Mouse (Mus musculus) liver, embryonic 14.5 days (tissue): ENCODE results near the gene Mctp2. TPM values are rescaled to one million over a fixed set of nuclear protein-coding genes. Genes with fewer than 3 reads are reported as not detected.
A peak's percentile ranks its signal among the peaks of the same experiment; 100 is the strongest.

ENCODE experiments used
- ATAC-seq: fragments of 200-750 bp; cut with Nextera tagmentation; 2 replicates; pipeline ENCODE4 v1.8.0; 2017; ENCODE audit warnings: moderate number of reproducible peaks, mild to moderate bottlenecking, moderate library complexity; ENCODE audit not compliant: insufficient read depth
- DNase-seq, 3 experiments: peaks; one replicate each; pipeline ENCODE4 v3.0.0-alpha.2; 2012 to 2013; ENCODE audit warnings: low read depth in 3 of 3, low spot score in 3 of 3
- H3K27ac ChIP-seq: fragments of 300-500 bp; sonication (generic); 2 replicates; pipeline ENCODE4 v1.5.1; 2014; ENCODE audit warnings: moderate library complexity, mild to moderate bottlenecking, control low read depth, inconsistent platforms
- H3K27me3 ChIP-seq: fragments of 300-500 bp; sonication (generic); 2 replicates; pipeline ENCODE4 v1.6.1; 2014; ENCODE audit warnings: mild to moderate bottlenecking, low read length, moderate library complexity; ENCODE audit not compliant: control insufficient read depth, insufficient read depth
- H3K36me3 ChIP-seq: fragments of 300-500 bp; sonication (generic); replicated peaks from 2 replicates; pipeline ENCODE4 v1.6.1; 2014; ENCODE audit warnings: low read depth; ENCODE audit not compliant: control insufficient read depth, insufficient read depth
- H3K4me1 ChIP-seq, 2 experiments: fragments of 200-500 bp in 1 of 2; fragments of 300-500 bp in 1 of 2; sonication (generic) in 1 of 2; replicated peaks; 2 replicates each; pipeline ENCODE4 v1.6.1; 2012 to 2014; ENCODE audit warnings: antibody characterized with exemption in 1 of 2, inconsistent platforms in 1 of 2, low read length in 1 of 2; ENCODE audit not compliant: control insufficient read depth in 2 of 2, insufficient read depth in 2 of 2
- H3K4me2 ChIP-seq: fragments of 300-500 bp; sonication (generic); 2 replicates; pipeline ENCODE4 v1.6.1; 2014; ENCODE audit warnings: low read depth, mild to moderate bottlenecking, control low read depth, moderate library complexity
- H3K4me3 ChIP-seq, 2 experiments: fragments of 200-500 bp in 1 of 2; fragments of 300-500 bp in 1 of 2; sonication (generic) in 1 of 2; 2 replicates each; pipeline ENCODE4 v1.5.1; 2012 to 2014; ENCODE audit warnings: low read depth in 2 of 2, low read length in 2 of 2, mild to moderate bottlenecking in 2 of 2, control low read depth in 1 of 2, inconsistent platforms in 1 of 2, moderate library complexity in 1 of 2; ENCODE audit not compliant: insufficient read depth in 1 of 2
- H3K9ac ChIP-seq: fragments of 300-500 bp; sonication (generic); replicated peaks from 2 replicates; pipeline ENCODE4 v1.6.1; 2014; ENCODE audit warnings: mild to moderate bottlenecking, control low read depth, moderate library complexity
- H3K9me3 ChIP-seq: fragments of 300-500 bp; sonication (generic); 2 replicates; pipeline ENCODE4 v1.6.1; 2016; ENCODE audit warnings: low read length, mixed read lengths; ENCODE audit not compliant: control insufficient read depth
- CTCF ChIP-seq: IDR thresholded peaks from 2 replicates; pipeline ENCODE4 v1.5.1; 2016; ENCODE audit warnings: antibody characterized with exemption, low read depth, control low read depth
- EP300 ChIP-seq: IDR thresholded peaks from 2 replicates; pipeline ENCODE4 v1.6.1; 2016; ENCODE audit warnings: antibody characterized with exemption, low read depth
- WGBS: fragments of 180-500 bp; shearing (Covaris S2); extraction: QIAGEN DNeasy Blood & Tissue Kit; methylation state at CpG from one replicate; pipeline ENCODE4 v1.1.7; 2014; ENCODE audit not compliant: insufficient replicate concordance; 5-methylcytosine and 5-hydroxymethylcytosine counted together
- polyA plus RNA-seq, 2 experiments: library from polyadenylated mRNA; depleted of rRNA in 1 of 2; stranded (reverse) in 1 of 2; unstranded in 1 of 2; fragments of >200 nt; fragmentation: Nextera tagmentation in 1 of 2; extraction: Ambion mirVana in 1 of 2; gene quantifications; 2 replicates each; pipeline versions ENCODE4 v1.2.1 to v1.2.3; 2012 to 2014

Gene Mctp2
- polyA plus RNA-seq, 2 experiments = 0.13 to 0.20 TPM

DNA sequence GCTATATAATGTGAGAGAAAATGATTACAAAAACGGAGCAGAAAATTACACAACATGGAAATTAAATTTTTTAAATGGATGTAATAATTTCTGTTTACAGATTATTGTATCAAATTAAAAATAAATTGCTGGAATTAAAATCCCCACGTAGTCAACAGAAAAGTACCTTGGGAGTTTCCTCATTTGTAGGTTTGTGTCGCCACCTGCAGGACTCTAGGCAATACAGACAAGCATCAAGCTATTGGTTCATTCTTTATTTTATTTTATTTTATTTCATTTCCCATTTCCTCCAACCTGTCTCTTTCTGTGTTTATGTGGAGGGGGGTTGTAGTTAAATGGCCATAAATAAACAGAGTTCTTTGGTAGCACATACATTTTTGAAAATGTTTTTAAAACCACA, 157.3 kb downstream of the Mctp2 start:
- H3K9me3 ChIP-seq = no peaks in the 10 kb centered on the region
- H3K36me3 ChIP-seq = no peaks in the 10 kb centered on the region
- no peak for ATAC-seq
- H3K9ac ChIP-seq = no peak overlapping the region
- no peak overlapping the region for H3K4me3 ChIP-seq
- H3K27me3 ChIP-seq = no peaks in the 10 kb centered on the region
- no peak overlapping the region for H3K4me2 ChIP-seq
- no peak for DNase-seq
- H3K4me1 ChIP-seq = no peaks in the 10 kb centered on the region
- 19% methylated on average over 3 of the region's 3 CpGs for WGBS
- TF ChIP-seq EP300 (no peak), CTCF (peak; percentile 30; the same call in 1 of the 2 replicates)
- H3K27ac ChIP-seq = no peak overlapping the region

- no peaks in the 10 kb centered on the region for H3K27me3 ChIP-seq
- no peaks in the 10 kb centered on the region for H3K9me3 ChIP-seq
- H3K4me3 ChIP-seq = no peak overlapping the region
- no peak for ATAC-seq
- H3K36me3 ChIP-seq = no peaks in the 10 kb centered on the region
- H3K27ac ChIP-seq = no peak overlapping the region
- no peak for DNase-seq
- H3K9ac ChIP-seq = no peak overlapping the region
- H3K4me1 ChIP-seq = no peaks in the 10 kb centered on the region
- TF ChIP-seq EP300 (no peak), CTCF (no peak)
- H3K4me2 ChIP-seq = no peak overlapping the region
These were observed 159.6 kb downstream of the Mctp2 start for GRCm38 (mm10) chr7:72146849-72147248.

GRCm38 (mm10) chr7:72145726-72146520, 160.5 kb downstream of the Mctp2 start:
- Histone ChIP-seq H3K4me1 (no peaks in the 10 kb centered on the region), H3K4me3 (no peak overlapping the region), H3K36me3 (no peaks in the 10 kb centered on the region), H3K27ac (no peak overlapping the region), H3K4me2 (no peak overlapping the region), H3K9me3 (no peaks in the 10 kb centered on the region), H3K27me3 (no peaks in the 10 kb centered on the region), H3K9ac (no peak overlapping the region)
- 69% methylated on average over 17 of the region's 17 CpGs for WGBS
- ATAC-seq = no peak
- TF ChIP-seq EP300 = no peak
- no peak for TF ChIP-seq CTCF
- DNase-seq = no peak

GRCm38 (mm10) chr7:72138701-72139100, 167.7 kb downstream of the Mctp2 start:
- Histone ChIP-seq H3K27me3 (no peaks in the 10 kb centered on the region), H3K4me3 (no peak overlapping the region), H3K4me1 (no peaks in the 10 kb centered on the region), H3K4me2 (no peak overlapping the region), H3K9ac (no peak overlapping the region), H3K27ac (no peak overlapping the region), H3K9me3 (no peaks in the 10 kb centered on the region), H3K36me3 (no peaks in the 10 kb centered on the region)
- no peak for ATAC-seq
- 81% methylated on average over 4 of the region's 4 CpGs for WGBS
- TF ChIP-seq EP300 (no peak), CTCF (no peak)
- no peak for DNase-seq

DNA sequence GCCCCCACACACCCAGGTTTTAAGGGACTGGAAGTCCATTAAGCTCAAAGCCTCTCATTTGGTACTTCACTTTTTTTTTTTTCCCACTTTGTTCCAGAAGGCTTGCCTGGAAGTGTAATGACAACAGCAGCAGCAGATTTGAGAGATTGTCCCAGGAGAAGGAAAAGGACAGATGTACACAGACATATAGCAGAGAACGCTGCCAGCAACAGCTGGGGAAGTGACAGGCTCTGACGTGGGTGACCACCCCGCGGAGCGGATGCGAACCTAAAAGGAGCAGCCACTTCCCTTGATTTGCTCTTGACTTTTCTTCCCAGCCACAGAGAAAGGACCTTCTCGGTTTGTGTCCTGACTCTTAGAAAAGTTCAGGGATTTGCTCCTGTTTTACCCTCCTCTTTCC, 185.4 kb downstream of the Mctp2 start:
- Histone ChIP-seq H3K9me3 (no peaks in the 10 kb centered on the region), H3K27ac (no peak overlapping the region), H3K27me3 (no peaks in the 10 kb centered on the region), H3K4me1 (no peaks in the 10 kb centered on the region), H3K4me3 (no peak overlapping the region), H3K9ac (no peak overlapping the region), H3K4me2 (no peak overlapping the region), H3K36me3 (no peaks in the 10 kb centered on the region)
- DNase-seq (no peak), ATAC-seq (no peak)
- 66% methylated on average over 7 of the region's 7 CpGs for WGBS
- TF ChIP-seq CTCF (no peak), EP300 (no peak)
